In genomic region chr16:34635557-34635956, GRCm38 (mm10) we compare ENCODE assay signal across 30 mouse cellular contexts. TPM values are rescaled to one million over a fixed set of nuclear protein-coding genes. Genes with fewer than 3 reads are reported as not detected.
"Had no signal": no experiment of that assay in that cellular context is flagged by ENCODE, and none has a peak within 500 bp of the region (broad histone marks: within the 10 kb centered on the region; RNA-seq: fewer than 3 reads in every experiment).

No protein-coding gene starts in this region.

- H3K27ac ChIP-seq: gastrocnemius, adult 2 months; heart, adult 2 months; heart, embryonic 10.5 days; hindbrain, embryonic 10.5 days; hindbrain, embryonic 12.5 days; hindbrain, embryonic 14.5 days; intestine, embryonic 15.5 days; limb, embryonic 10.5 days; limb, embryonic 12.5 days; liver, embryonic 13.5 days; liver, embryonic 15.5 days had no signal

- ATAC-seq: hindbrain, embryonic 16.5 days; inflammation-experienced regulatory T-cells, adult 6 months; intestine, embryonic 15.5 days; intestine, postnatal 0 days had no signal

- H3K4me3 ChIP-seq: gastrocnemius, adult 2 months; heart, adult 2 months; heart, embryonic 10.5 days; heart, embryonic 12.5 days; hindbrain, embryonic 10.5 days; hindbrain, embryonic 12.5 days; intestine, embryonic 15.5 days; limb, embryonic 10.5 days; limb, embryonic 12.5 days; liver, embryonic 13.5 days; liver, embryonic 15.5 days had no signal

- DNase-seq: gastrocnemius, adult 2 months; gastrocnemius, postnatal 10 days; gastrocnemius, postnatal 25 days; heart, adult 2 months; heart, postnatal 10 days; heart, postnatal 4 days; kidney, adult 18-20 months; kidney, adult 8-10 months; kidney, postnatal 10 days; kidney, postnatal 25 days; kidney, postnatal 4 days; layer of hippocampus, adult 9-11 months; liver; liver, embryonic 13.5 days had no signal

RNA-seq across cellular contexts. Expression of gene Ropn1, which starts 14.2 kb away (rescaled TPM):
- total RNA-seq: gastrocnemius, adult 2 months; gastrocnemius, postnatal 10 days; gastrocnemius, postnatal 25 days; gastrocnemius, postnatal 4 days; granulocyte monocyte progenitor cell, adult 5-6 weeks; heart, adult 2 months; heart, postnatal 10 days; heart, postnatal 25 days; layer of hippocampus, postnatal 25 days had no signal
